In genomic region chr2:118375522-118375921, GRCm38 (mm10) we compare ENCODE assay signal across 15 mouse cellular contexts.
"Had no signal": no experiment of that assay in that cellular context is flagged by ENCODE, and none has a peak within 500 bp of the region (broad histone marks: within the 10 kb centered on the region; RNA-seq: fewer than 3 reads in every experiment).

No protein-coding gene starts in this region.

- ATAC-seq: liver, embryonic 12.5 days; midbrain, embryonic 13.5 days had no signal

- DNase-seq: kidney, adult 11 months; kidney, adult 9 months; kidney, postnatal 36 days; lung, embryonic 14.5 days; lung, postnatal 10 days; lung, postnatal 4 days; right cerebral cortex, postnatal 4 days; spleen, adult 18-20 months; thymus, adult 18-20 months; thymus, postnatal 14 days had no signal

- H3K4me3 ChIP-seq: layer of hippocampus, adult 2 months; limb, embryonic 15.5 days; liver, embryonic 12.5 days; midbrain, embryonic 13.5 days had no signal

- H3K27ac ChIP-seq: kidney, postnatal 0 days; layer of hippocampus, adult 2 months; limb, embryonic 15.5 days; liver, embryonic 12.5 days; midbrain, embryonic 13.5 days had no signal
